7 mouse cellular contexts compared by ENCODE assay signal in the genomic region with DNA sequence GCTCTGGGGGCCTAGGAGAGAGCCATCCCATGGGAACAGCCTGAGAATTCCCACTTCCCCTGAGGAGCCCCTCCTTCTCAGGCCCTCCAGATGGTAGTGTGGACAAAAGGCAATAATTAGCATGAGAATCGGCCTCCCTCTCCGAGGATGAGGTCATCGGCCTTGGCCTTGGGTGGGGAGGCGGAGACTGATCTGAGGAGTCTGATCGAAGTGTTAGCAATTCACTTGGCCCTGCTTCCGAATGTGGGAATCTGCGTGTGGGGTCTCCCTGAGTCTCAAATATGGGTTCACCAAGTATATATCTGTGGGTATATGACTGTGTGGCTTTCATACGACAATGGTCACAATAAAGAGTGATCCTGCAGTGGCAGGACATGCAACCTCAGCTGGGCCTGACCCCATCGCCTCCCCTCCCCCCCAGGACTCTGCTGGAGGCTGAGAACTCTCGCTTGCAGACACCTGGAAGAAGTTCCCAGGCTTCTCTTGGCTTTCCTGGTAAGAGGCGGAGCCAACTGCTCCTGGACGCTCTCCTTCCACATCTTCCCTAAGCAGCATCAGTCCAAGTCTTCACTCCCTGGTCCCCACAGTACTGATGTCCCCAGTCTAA. TPM values are rescaled to one million over a fixed set of nuclear protein-coding genes. Genes with fewer than 3 reads are reported as not detected.
DNase-seq lines count a peak whose midpoint lies in the region; ATAC-seq and TF ChIP-seq lines count a peak whose summit lies in the region.

No protein-coding gene starts in this region.

- peak; percentile 66 for ATAC-seq in hindbrain, embryonic 15.5 days (ENCODE audit: low FRiP score, low read depth)
- ATAC-seq in neural tube, embryonic 11.5 days (ENCODE audit: insufficient read depth, low FRiP score, low TSS enrichment), result peak; percentile 79

- WGBS in forebrain, embryonic 10.5 days, result 9% methylated on average over 12 of the region's 12 CpGs
- 11% methylated on average over 12 of the region's 12 CpGs for WGBS in hindbrain, embryonic 15.5 days
- WGBS in neural tube, embryonic 11.5 days, result 8% methylated on average over 12 of the region's 12 CpGs

- H3K9me3 ChIP-seq in forebrain, embryonic 10.5 days, result no peaks in the 10 kb centered on the region
- no peaks in the 10 kb centered on the region for H3K9me3 ChIP-seq in hindbrain, embryonic 15.5 days
- H3K9me3 ChIP-seq in neural tube, embryonic 11.5 days (ENCODE audit: control insufficient read depth, low read length), result no peaks in the 10 kb centered on the region

- H3K27ac ChIP-seq in forebrain, embryonic 10.5 days, result peak overlapping the region; percentile 97
- peak overlapping the region; percentile 75 for H3K27ac ChIP-seq in hindbrain, embryonic 15.5 days (replicated peaks)
- H3K27ac ChIP-seq in neural tube, embryonic 11.5 days (ENCODE audit: low read depth, low read length), result peak overlapping the region; percentile 90
- H3K27ac ChIP-seq in layer of hippocampus, adult 2 months, result no peak overlapping the region

- no peak for TF ChIP-seq CTCF in layer of hippocampus, adult 2 months (conservative IDR thresholded peaks at IDR 0.05)

- peaks cover 64% of the 10 kb centered on the region for H3K36me3 ChIP-seq in forebrain, embryonic 10.5 days (replicated peaks)
- H3K36me3 ChIP-seq in hindbrain, embryonic 15.5 days, result no peaks in the 10 kb centered on the region
- H3K36me3 ChIP-seq in neural tube, embryonic 11.5 days (ENCODE audit: control insufficient read depth, insufficient read depth, low read length), result peaks cover 6% of the 10 kb centered on the region

- peak overlapping the region; percentile 88 for H3K4me2 ChIP-seq in hindbrain, embryonic 15.5 days
- peak overlapping the region; percentile 95 for H3K4me2 ChIP-seq in neural tube, embryonic 11.5 days (ENCODE audit: low read depth)

- H3K27me3 ChIP-seq in forebrain, embryonic 10.5 days (ENCODE audit: poor library complexity, severe bottlenecking), result peaks cover 15% of the 10 kb centered on the region; the same call in 1 of the 2 replicates
- no peaks in the 10 kb centered on the region for H3K27me3 ChIP-seq in hindbrain, embryonic 15.5 days
- H3K27me3 ChIP-seq in neural tube, embryonic 11.5 days (ENCODE audit: control insufficient read depth, insufficient read depth, low read length), result no peaks in the 10 kb centered on the region

- H3K4me3 ChIP-seq in forebrain, embryonic 10.5 days, result peak overlapping the region; percentile 93
- 0 out of 2 replicates have a peak overlapping the region, but pooled peaks have one; percentile 57 for H3K4me3 ChIP-seq in hindbrain, embryonic 15.5 days
- peak overlapping the region; percentile 82 for H3K4me3 ChIP-seq in neural tube, embryonic 11.5 days (ENCODE audit: low read depth, low read length)
- H3K4me3 ChIP-seq in layer of hippocampus, adult 2 months, result no peak overlapping the region

- DNase-seq in adrenal gland, postnatal 14 days, result peak; percentile 68
- DNase-seq in forebrain, embryonic 10.5 days (ENCODE audit: extremely low spot score, low spot score), result peak; percentile 90
- DNase-seq in neural tube, embryonic 11.5 days (ENCODE audit: low spot score), result peak; percentile 85
- no peak for DNase-seq in urinary bladder, postnatal 4 days (ENCODE audit: low spot score in 2 of 2)
- no peak for DNase-seq in layer of hippocampus, adult 2 months (ENCODE audit: low spot score in 2 of 2)
- no peak for DNase-seq in spleen, adult 18-20 months

- peaks cover 81% of the 10 kb centered on the region for H3K4me1 ChIP-seq in forebrain, embryonic 10.5 days
- peaks cover 48% of the 10 kb centered on the region for H3K4me1 ChIP-seq in hindbrain, embryonic 15.5 days (replicated peaks)
- H3K4me1 ChIP-seq in neural tube, embryonic 11.5 days (ENCODE audit: control insufficient read depth, insufficient read depth, low read length), result peaks cover 38% of the 10 kb centered on the region

- H3K9ac ChIP-seq in hindbrain, embryonic 15.5 days, result no peak overlapping the region
- peak overlapping the region; percentile 87 for H3K9ac ChIP-seq in neural tube, embryonic 11.5 days (ENCODE audit: low read length)

RNA-seq across cellular contexts. Expression of a gene that starts 3.6 kb away (rescaled TPM):
- 14.5 and 23.0 TPM in 2 replicates for total RNA-seq in adrenal gland, postnatal 14 days (2021)
- 81.2 and 86.9 TPM in 2 replicates for polyA plus RNA-seq in forebrain, embryonic 10.5 days (2016; fragmentation: Nextera tagmentation; extraction: Ambion mirVana)
- polyA plus RNA-seq in hindbrain, embryonic 15.5 days (2015; fragmentation: Nextera tagmentation; extraction: Ambion mirVana), result 31.8 and 42.1 TPM in 2 replicates
- 59.5 and 60.2 TPM in 2 replicates for polyA plus RNA-seq in neural tube, embryonic 11.5 days (2014; fragmentation: Nextera tagmentation; extraction: Ambion mirVana)
- total RNA-seq in layer of hippocampus, adult 2 months (2021), result 1 to 10 TPM; 4.0 to 4.8 TPM

RNA-seq across cellular contexts. Expression of a gene that starts 25.5 kb away (rescaled TPM):
- 28.5 and 31.5 TPM in 2 replicates for total RNA-seq in adrenal gland, postnatal 14 days (2021)
- 0.17 TPM in 2 replicates for polyA plus RNA-seq in forebrain, embryonic 10.5 days (2016; fragmentation: Nextera tagmentation; extraction: Ambion mirVana)
- polyA plus RNA-seq in hindbrain, embryonic 15.5 days (2015; fragmentation: Nextera tagmentation; extraction: Ambion mirVana), result 107 and 112 TPM in 2 replicates
- 0.31 and 0.72 TPM in 2 replicates for polyA plus RNA-seq in neural tube, embryonic 11.5 days (2014; fragmentation: Nextera tagmentation; extraction: Ambion mirVana)
- 100 to 1,000 TPM; 309 to 328 TPM for total RNA-seq in layer of hippocampus, adult 2 months (2021)

RNA-seq across cellular contexts. Expression of a gene that starts 26.0 kb away (rescaled TPM):
- not detected in 2 replicates for total RNA-seq in adrenal gland, postnatal 14 days (2021)
- polyA plus RNA-seq in forebrain, embryonic 10.5 days (2016; fragmentation: Nextera tagmentation; extraction: Ambion mirVana), result 834 and 866 TPM in 2 replicates
- polyA plus RNA-seq in hindbrain, embryonic 15.5 days (2015; fragmentation: Nextera tagmentation; extraction: Ambion mirVana), result 50.7 and 74.7 TPM in 2 replicates
- polyA plus RNA-seq in neural tube, embryonic 11.5 days (2014; fragmentation: Nextera tagmentation; extraction: Ambion mirVana), result 565 and 607 TPM in 2 replicates
- total RNA-seq in layer of hippocampus, adult 2 months (2021), result 1 to 10 TPM; 1.6 to 3.7 TPM

RNA-seq across cellular contexts. Expression of a gene that starts 44.0 kb away (rescaled TPM):
- total RNA-seq in adrenal gland, postnatal 14 days (2021), result 13.9 and 15.6 TPM in 2 replicates
- polyA plus RNA-seq in forebrain, embryonic 10.5 days (2016; fragmentation: Nextera tagmentation; extraction: Ambion mirVana), result 19.1 and 22.8 TPM in 2 replicates
- 20.1 and 20.3 TPM in 2 replicates for polyA plus RNA-seq in hindbrain, embryonic 15.5 days (2015; fragmentation: Nextera tagmentation; extraction: Ambion mirVana)
- polyA plus RNA-seq in neural tube, embryonic 11.5 days (2014; fragmentation: Nextera tagmentation; extraction: Ambion mirVana), result 14.5 and 16.9 TPM in 2 replicates
- 10 to 100 TPM; 24.7 to 27.4 TPM for total RNA-seq in layer of hippocampus, adult 2 months (2021)

RNA-seq across cellular contexts. Expression of a gene that starts 44.4 kb away (rescaled TPM):
- total RNA-seq in adrenal gland, postnatal 14 days (2021), result 22.9 and 23.4 TPM in 2 replicates
- 87.7 and 88.3 TPM in 2 replicates for polyA plus RNA-seq in forebrain, embryonic 10.5 days (2016; fragmentation: Nextera tagmentation; extraction: Ambion mirVana)
- 30.7 and 33.3 TPM in 2 replicates for polyA plus RNA-seq in hindbrain, embryonic 15.5 days (2015; fragmentation: Nextera tagmentation; extraction: Ambion mirVana)
- polyA plus RNA-seq in neural tube, embryonic 11.5 days (2014; fragmentation: Nextera tagmentation; extraction: Ambion mirVana), result 52.3 and 53.9 TPM in 2 replicates
- total RNA-seq in layer of hippocampus, adult 2 months (2021), result 10 to 100 TPM; 14.2 to 15.8 TPM

Comparison
In these comparisons a context has a peak if more than half of its experiments do, and no peak if none do; other contexts are left out.
1. DNase-seq: peak in adrenal gland, postnatal 14 days (single experiment), forebrain, embryonic 10.5 days (single experiment) and neural tube, embryonic 11.5 days (single experiment); none in urinary bladder, postnatal 4 days (0 of 2), layer of hippocampus, adult 2 months (0 of 2) and spleen, adult 18-20 months (0 of 2).
2. RNA of a gene that starts 25.5 kb away (polyA plus RNA-seq): 107 to 112 TPM in hindbrain, embryonic 15.5 days; 0.31 to 0.72 TPM in neural tube, embryonic 11.5 days and 0.17 TPM in forebrain, embryonic 10.5 days; every median in the first group is over 10 times any median in the second.